Mouse (Mus musculus) MEL (cell line): ENCODE results near the gene Epop. TPM values are rescaled to one million over a fixed set of nuclear protein-coding genes. Genes with fewer than 3 reads are reported as not detected.

Experiments used
- DNase-seq: peaks from one replicate; pipeline ENCODE4 v3.0.0; 2011; ENCODE audit warnings: low read depth, low spot score
- H3K27ac ChIP-seq: 2 replicates; pipeline ENCODE4 v1.5.1; 2012; ENCODE audit warnings: low read depth, mild to moderate bottlenecking, control low read depth, low read length, moderate library complexity; ENCODE audit not compliant: control insufficient read depth
- H3K27me3 ChIP-seq, 2 experiments: fragments of 150-350 bp in 1 of 2; sonication (generic) in 1 of 2; 2 replicates each; pipeline ENCODE4 v1.6.1; 2012; ENCODE audit warnings: low read length in 2 of 2, mild to moderate bottlenecking in 2 of 2, improper control_type of control experiment in 1 of 2, moderate library complexity in 1 of 2; ENCODE audit not compliant: insufficient read depth in 2 of 2, control insufficient read depth in 1 of 2
- H3K36me3 ChIP-seq, 2 experiments: 2 replicates each; pipeline ENCODE4 v1.6.1; 2012 to 2014; ENCODE audit warnings: low read length in 2 of 2, improper control_type of control experiment in 1 of 2, inconsistent platforms in 1 of 2, mild to moderate bottlenecking in 1 of 2; ENCODE audit not compliant: insufficient read depth in 2 of 2, control insufficient read depth in 1 of 2
- H3K4me1 ChIP-seq, 2 experiments: fragments of 150-350 bp in 1 of 2; sonication (generic) in 1 of 2; 2 replicates each; pipeline ENCODE4 v1.6.1; 2012; ENCODE audit warnings: low read length in 2 of 2, improper control_type of control experiment in 1 of 2, mild to moderate bottlenecking in 1 of 2; ENCODE audit not compliant: insufficient read depth in 2 of 2, control insufficient read depth in 1 of 2
- H3K4me3 ChIP-seq, 2 experiments: fragments of 150-350 bp in 1 of 2; sonication (generic) in 1 of 2; 2 replicates each; pipeline ENCODE4 v1.5.1; 2012; ENCODE audit warnings: low read depth in 2 of 2, low read length in 2 of 2, mild to moderate bottlenecking in 2 of 2, moderate library complexity in 2 of 2, control low read depth in 1 of 2, improper control_type of control experiment in 1 of 2; ENCODE audit not compliant: control insufficient read depth in 1 of 2, insufficient read depth in 1 of 2
- H3K79me2 ChIP-seq: 2 replicates; pipeline ENCODE4 v1.6.1; 2012; ENCODE audit warnings: mild to moderate bottlenecking, low read length, moderate library complexity; ENCODE audit not compliant: control insufficient read depth, poor library complexity, insufficient read depth
- H3K9ac ChIP-seq: 2 replicates; pipeline ENCODE4 v1.6.1; 2012; ENCODE audit warnings: low read depth, mild to moderate bottlenecking, control low read depth, low read length, moderate library complexity; ENCODE audit not compliant: control insufficient read depth, poor library complexity, severe bottlenecking
- H3K9me3 ChIP-seq: fragments of 150-350 bp; sonication (generic); replicated peaks from 2 replicates; pipeline ENCODE4 v1.6.1; 2012; ENCODE audit warnings: mild to moderate bottlenecking, low read length, improper control_type of control experiment, moderate library complexity; ENCODE audit not compliant: insufficient read depth
- BHLHE40 ChIP-seq: IDR thresholded peaks from 2 replicates; pipeline ENCODE4 v1.6.1; 2012; ENCODE audit warnings: low read depth, mild to moderate bottlenecking, inconsistent platforms, low read length, improper control_type of control experiment, borderline replicate concordance
- ELF1 ChIP-seq: IDR thresholded peaks from 2 replicates; pipeline ENCODE4 v1.6.1; 2014; ENCODE audit warnings: low read depth, mild to moderate bottlenecking, inconsistent platforms, low read length, improper control_type of control experiment, moderate library complexity
- GATA1 ChIP-seq: IDR thresholded peaks from 2 replicates; pipeline ENCODE4 v1.6.1; 2011; ENCODE audit warnings: low read depth, low read length, improper control_type of control experiment
- HCFC1 ChIP-seq: IDR thresholded peaks from 2 replicates; pipeline ENCODE4 v1.6.1; 2012; ENCODE audit warnings: low read depth, mild to moderate bottlenecking, inconsistent platforms, low read length, improper control_type of control experiment, moderate library complexity
- KAT2A ChIP-seq: conservative IDR thresholded peaks from 2 replicates; pipeline ENCODE4 v1.6.1; 2012; ENCODE audit warnings: low read depth, low read length, improper control_type of control experiment, inconsistent platforms
- MAX ChIP-seq: IDR thresholded peaks from 2 replicates; pipeline ENCODE4 v1.6.1; 2011; ENCODE audit warnings: low read length, improper control_type of control experiment
- MXI1 ChIP-seq: IDR thresholded peaks from 2 replicates; pipeline ENCODE4 v1.6.1; 2011; ENCODE audit warnings: mild to moderate bottlenecking, low read depth, low read length, improper control_type of control experiment
- MYB ChIP-seq: IDR thresholded peaks from 2 replicates; pipeline ENCODE4 v1.6.1; 2011; ENCODE audit warnings: mild to moderate bottlenecking, low read depth, low read length, improper control_type of control experiment
- MYC ChIP-seq: IDR thresholded peaks from 2 replicates; pipeline ENCODE4 v1.6.1; 2011; ENCODE audit warnings: low read depth, mild to moderate bottlenecking, low read length, improper control_type of control experiment, moderate library complexity
- NELFE ChIP-seq: IDR thresholded peaks from 2 replicates; pipeline ENCODE4 v1.6.1; 2011; ENCODE audit warnings: low read depth, low read length, improper control_type of control experiment
- NRF1 ChIP-seq: IDR thresholded peaks from 2 replicates; pipeline ENCODE4 v1.6.1; 2014; ENCODE audit warnings: low read depth, mild to moderate bottlenecking, inconsistent platforms, low read length, improper control_type of control experiment, moderate library complexity; ENCODE audit not compliant: poor library complexity, insufficient read depth, severe bottlenecking
- POLR2A ChIP-seq, 2 experiments: IDR thresholded peaks; 2 replicates each; pipeline ENCODE4 v1.6.1; 2011 to 2012; ENCODE audit warnings: low read length in 2 of 2, mild to moderate bottlenecking in 2 of 2, control low read depth in 1 of 2, improper control_type of control experiment in 1 of 2, low read depth in 1 of 2, moderate library complexity in 1 of 2; ENCODE audit not compliant: control insufficient read depth in 1 of 2, insufficient read depth in 1 of 2, poor library complexity in 1 of 2
- RCOR1 ChIP-seq: IDR thresholded peaks from 2 replicates; pipeline ENCODE4 v1.6.1; 2012; ENCODE audit warnings: low read depth, mild to moderate bottlenecking, inconsistent platforms, low read length, improper control_type of control experiment
- SIN3A ChIP-seq: IDR thresholded peaks from 2 replicates; pipeline ENCODE4 v1.6.1; 2012; ENCODE audit warnings: low read length, improper control_type of control experiment, inconsistent platforms
- SMC3 ChIP-seq: IDR thresholded peaks from 2 replicates; pipeline ENCODE4 v1.6.1; 2011; ENCODE audit warnings: low read depth, low read length, improper control_type of control experiment
- TAL1 ChIP-seq: IDR thresholded peaks from 2 replicates; pipeline ENCODE4 v1.6.1; 2012; ENCODE audit warnings: mild to moderate bottlenecking, inconsistent platforms, low read length, moderate library complexity, mixed read lengths
- TBP ChIP-seq: IDR thresholded peaks from 2 replicates; pipeline ENCODE4 v1.8.0; 2011; ENCODE audit warnings: low read depth, low read length, improper control_type of control experiment
- UBTF ChIP-seq: IDR thresholded peaks from 2 replicates; pipeline ENCODE4 v1.6.1; 2012; ENCODE audit warnings: low read depth, mild to moderate bottlenecking, inconsistent platforms, low read length, improper control_type of control experiment, moderate library complexity, borderline replicate concordance; ENCODE audit not compliant: insufficient read depth
- USF1 ChIP-seq: IDR thresholded peaks from 2 replicates; pipeline ENCODE4 v1.6.1; 2014; ENCODE audit warnings: low read depth, mild to moderate bottlenecking, inconsistent platforms, low read length, improper control_type of control experiment, moderate library complexity
- polyA plus RNA-seq, 2 experiments: library from polyadenylated mRNA; stranded (reverse) in 1 of 2; unstranded in 1 of 2; fragments of >175 nt in 1 of 2; fragments of >200 nt in 1 of 2; gene quantifications; 2 replicates each; pipeline versions ENCODE4 v1.2.1 to v1.2.4; 2012; ENCODE audit warnings: low replicate concordance in 2 of 2, low read depth in 1 of 2; ENCODE audit not compliant: insufficient read length in 2 of 2, insufficient read depth in 1 of 2, missing spikeins in 1 of 2
- total RNA-seq: library from RNA; depleted of rRNA; stranded (reverse); fragments of 300-350 nt; gene quantifications from 2 replicates; pipeline ENCODE4 v1.2.3, GENCODE M21; 2012

Epop gene
- total and polyA plus RNA-seq, 3 experiments = not detected

- Histone ChIP-seq H3K36me3 (0 out of 4 replicates have a peak, but pooled peaks cover 0 to 2% of the 10 kb centered on the region in 2 experiments), H3K9me3 (no peaks in the 10 kb centered on the region)
- TF ChIP-seq UBTF = no peak
- no peak for TF ChIP-seq MAX
- TF ChIP-seq MYC = no peak
- TF ChIP-seq SIN3A = no peak
- TF ChIP-seq TBP = no peak
- no peak for TF ChIP-seq RCOR1
- TF ChIP-seq, all 39 proteins: peak for 0
- Histone ChIP-seq H3K27ac (no peak overlapping the region), H3K79me2 (no peaks in the 10 kb centered on the region), H3K9ac (no peak overlapping the region), H3K27me3 (no peaks in the 10 kb centered on the region; a peak in 1 of 4 replicates), H3K4me1 (peaks cover 0 to 3% of the 10 kb centered on the region in 2 experiments; a peak in 1 of 4 replicates), H3K4me3 (no peak overlapping the region)
- DNase-seq = no peak
These were observed 1.8 kb downstream of the Epop start for GRCm38 (mm10) chr11:97627556-97628302.

- Histone ChIP-seq H3K9ac (no peak overlapping the region), H3K36me3 (0 out of 4 replicates have a peak, but pooled peaks cover 0 to 2% of the 10 kb centered on the region in 2 experiments), H3K9me3 (no peaks in the 10 kb centered on the region), H3K27ac (no peak overlapping the region), H3K4me3 (no peak overlapping the region), H3K27me3 (no peaks in the 10 kb centered on the region; a peak in 1 of 4 replicates), H3K4me1 (peaks cover 0 to 2% of the 10 kb centered on the region in 2 experiments; a peak in 1 of 4 replicates), H3K79me2 (no peaks in the 10 kb centered on the region)
- no peak for DNase-seq
- no peak for TF ChIP-seq POLR2A (IDR thresholded peaks at IDR 0.05; ENCODE audit: control insufficient read depth in 1 of 2, insufficient read depth in 1 of 2, low read depth in 1 of 2, low read length in 2 of 2, poor library complexity in 1 of 2)
- no peak for TF ChIP-seq MYB
- TF ChIP-seq SMC3 = no peak
- TF ChIP-seq USF1 = no peak
These were observed 2.7 kb downstream of the Epop start for GRCm38 (mm10) chr11:97626850-97627249.

GRCm38 (mm10) chr11:97626431-97626830 lies 3.1 kb downstream of the Epop start:
- H3K27me3 ChIP-seq = no peaks in the 10 kb centered on the region; a peak in 1 of 4 replicates

More at GRCm38 (mm10) chr11:97626431-97626830, 3.1 kb downstream of the Epop start:
- H3K4me1 ChIP-seq = no peaks in the 10 kb centered on the region
- TF ChIP-seq ELF1 = no peak
- no peak for TF ChIP-seq POLR2A (IDR thresholded peaks at IDR 0.05; ENCODE audit: control insufficient read depth in 1 of 2, insufficient read depth in 1 of 2, low read depth in 1 of 2, low read length in 2 of 2, poor library complexity in 1 of 2)
- TF ChIP-seq USF1 = no peak
- TF ChIP-seq SMC3 = no peak
- no peak for TF ChIP-seq TAL1
- TF ChIP-seq HCFC1 = no peak
- no peak for TF ChIP-seq MYB
- TF ChIP-seq BHLHE40 = no peak
- no peak for TF ChIP-seq GATA1
- TF ChIP-seq MXI1 = no peak
- no peak for TF ChIP-seq NELFE
- no peak for TF ChIP-seq NRF1
- TF ChIP-seq KAT2A = no peak
- no peaks in the 10 kb centered on the region for H3K36me3 ChIP-seq
- no peak for DNase-seq
- H3K4me3 ChIP-seq = no peak overlapping the region
- no peaks in the 10 kb centered on the region for H3K9me3 ChIP-seq
- no peaks in the 10 kb centered on the region for H3K79me2 ChIP-seq
- no peak overlapping the region for H3K9ac ChIP-seq
- no peak overlapping the region for H3K27ac ChIP-seq
